Mouse (Mus musculus) liver, embryonic 13.5 days (tissue): ENCODE results near the gene Ngp. TPM values are rescaled to one million over a fixed set of nuclear protein-coding genes. Genes with fewer than 3 reads are reported as not detected.

Source experiments
- ATAC-seq: fragments of 200-750 bp; cut with Nextera tagmentation; 2 replicates; pipeline ENCODE4 v1.8.0; 2017; ENCODE audit warnings: low read depth, mild to moderate bottlenecking, moderate number of reproducible peaks, moderate library complexity
- DNase-seq: peaks from one replicate; pipeline ENCODE4 v3.0.0; 2022
- H3K27ac ChIP-seq: fragments of 300-500 bp; sonication (generic); 2 replicates; pipeline ENCODE4 v1.5.1; 2015; ENCODE audit warnings: moderate library complexity, mild to moderate bottlenecking, inconsistent platforms
- H3K27me3 ChIP-seq: fragments of 300-500 bp; sonication (generic); 2 replicates; pipeline ENCODE4 v1.6.1; 2015; ENCODE audit warnings: mild to moderate bottlenecking, inconsistent platforms
- H3K36me3 ChIP-seq: fragments of 300-500 bp; sonication (generic); 2 replicates; pipeline ENCODE4 v1.6.1; 2015; ENCODE audit warnings: mild to moderate bottlenecking, inconsistent platforms
- H3K4me1 ChIP-seq: fragments of 300-500 bp; sonication (generic); replicated peaks from 2 replicates; pipeline ENCODE4 v1.6.1; 2015; ENCODE audit warnings: inconsistent platforms
- H3K4me2 ChIP-seq: fragments of 300-500 bp; sonication (generic); 2 replicates; pipeline ENCODE4 v1.6.1; 2015; ENCODE audit warnings: inconsistent platforms, mild to moderate bottlenecking, moderate library complexity
- H3K4me3 ChIP-seq: fragments of 300-500 bp; sonication (generic); replicated peaks from 2 replicates; pipeline ENCODE4 v1.5.1; 2015; ENCODE audit warnings: mild to moderate bottlenecking, inconsistent platforms
- H3K9ac ChIP-seq: fragments of 300-500 bp; sonication (generic); 2 replicates; pipeline ENCODE4 v1.6.1; 2015; ENCODE audit warnings: mild to moderate bottlenecking, inconsistent platforms
- H3K9me3 ChIP-seq: fragments of 300-500 bp; sonication (generic); replicated peaks from 2 replicates; pipeline ENCODE4 v1.6.1; 2016; ENCODE audit warnings: inconsistent platforms
- WGBS: fragments of 180-500 bp; shearing (Covaris S2); methylation state at CpG from one replicate; pipeline ENCODE4 v1.1.7; 2015; ENCODE audit not compliant: insufficient replicate concordance; 5-methylcytosine and 5-hydroxymethylcytosine counted together
- polyA plus RNA-seq: library from polyadenylated mRNA; unstranded; fragments of >200 nt; fragmentation: Nextera tagmentation; extraction: Ambion mirVana; gene quantifications from 2 replicates; pipeline ENCODE4 v1.2.1, GENCODE M21; 2015

Gene Ngp
- polyA plus RNA-seq, 1 experiment from 2014 or later = 46.6 TPM

- H3K27ac ChIP-seq = no peak overlapping the region
- no peaks in the 10 kb centered on the region for H3K36me3 ChIP-seq
- no peak overlapping the region for H3K4me2 ChIP-seq
- no peak overlapping the region for H3K9ac ChIP-seq
- no peaks in the 10 kb centered on the region for H3K27me3 ChIP-seq
- DNase-seq (no peak), ATAC-seq (no peak)
- WGBS = 74% methylated on average over 6 of the region's 6 CpGs
- peaks cover 36% of the 10 kb centered on the region for H3K4me1 ChIP-seq
- no peak overlapping the region for H3K4me3 ChIP-seq
- H3K9me3 ChIP-seq = no peaks in the 10 kb centered on the region
Observed at GRCm38 (mm10) chr9:110465336-110465735, 45.8 kb downstream of the Ngp start.

DNA sequence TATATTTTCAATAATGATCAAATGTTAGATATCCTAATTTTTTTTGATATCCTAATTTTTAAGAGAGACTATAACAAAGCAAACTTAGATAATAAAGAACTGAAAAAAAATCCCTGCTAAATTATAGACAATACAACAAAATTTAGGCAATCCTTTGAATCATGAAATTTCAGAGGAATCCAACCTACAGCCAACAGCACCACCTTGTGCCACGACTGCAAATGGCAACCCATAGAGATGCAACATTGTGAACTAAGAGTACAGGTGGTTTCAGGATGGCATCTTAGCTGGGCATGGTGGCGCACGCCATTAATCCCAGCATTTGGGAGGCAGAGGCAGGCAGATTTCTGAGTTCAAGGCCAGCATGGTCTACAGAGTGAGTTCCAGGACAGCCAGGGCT lies 46.6 kb downstream of the Ngp start:
- no peaks in the 10 kb centered on the region for H3K36me3 ChIP-seq
- no peak for DNase-seq
- H3K9me3 ChIP-seq = no peaks in the 10 kb centered on the region
- 71% methylated on average over 3 of the region's 3 CpGs for WGBS
- ATAC-seq = no peak
- no peak overlapping the region for H3K27ac ChIP-seq
- H3K4me2 ChIP-seq = no peak overlapping the region
- no peak overlapping the region for H3K9ac ChIP-seq
- peaks cover 30% of the 10 kb centered on the region for H3K4me1 ChIP-seq
- H3K4me3 ChIP-seq = no peak overlapping the region
- no peaks in the 10 kb centered on the region for H3K27me3 ChIP-seq

Other genes starting within 250 kb of the Ngp start
- 0.20 and 0.27 TPM in 2 replicates for gene Cspg5, start 176.0 kb upstream of the Ngp start, polyA plus RNA-seq
- gene Elp6, start 114.6 kb upstream of the Ngp start, polyA plus RNA-seq = 11.1 and 11.3 TPM in 2 replicates
- gene Scap, start 86.5 kb upstream of the Ngp start, polyA plus RNA-seq = 20.6 and 23.2 TPM in 2 replicates
- 3.2 TPM in 2 replicates for gene Ptpn23, start 11.5 kb upstream of the Ngp start, polyA plus RNA-seq
- 1.9 and 2.7 TPM in 2 replicates for gene Klhl18, start 56.9 kb downstream of the Ngp start, polyA plus RNA-seq
- 0.23 and 0.27 TPM in 2 replicates for gene Kif9, start 57.2 kb downstream of the Ngp start, polyA plus RNA-seq
- gene Setd2, start 112.8 kb downstream of the Ngp start, polyA plus RNA-seq = 11.4 and 13.4 TPM in 2 replicates
- gene Nradd, start 204.7 kb downstream of the Ngp start, polyA plus RNA-seq = 2.7 and 2.8 TPM in 2 replicates
- gene Nbeal2, start 234.4 kb downstream of the Ngp start, polyA plus RNA-seq = 1.6 and 2.1 TPM in 2 replicates
- 84.4 and 86.3 TPM in 2 replicates for gene Ccdc12, start 236.8 kb downstream of the Ngp start, polyA plus RNA-seq